Mouse (Mus musculus) adrenal gland, postnatal 25 days (tissue): ENCODE measurements around the gene Pcgf6. TPM values are rescaled to one million over a fixed set of nuclear protein-coding genes. Genes with fewer than 3 reads are reported as not detected.
A peak's percentile ranks its signal among the peaks of the same experiment; 100 is the strongest.

ENCODE experiments used
- DNase-seq: peaks from one replicate; pipeline ENCODE4 v3.0.0; 2021; ENCODE audit warnings: mixed read lengths
- long read RNA-seq: library from polyadenylated mRNA; stranded (forward); transcript quantifications from one replicate; pipeline ENCODE4 v2.0.0, GENCODE M21; 2021
- total RNA-seq: library from RNA; stranded (reverse); gene quantifications from 2 replicates; pipeline ENCODE4 v1.2.3, GENCODE M21; 2021

Gene Pcgf6
- total RNA-seq = 12.2 and 14.9 TPM in 2 replicates
- long read RNA-seq, transcript Pcgf6-201 (10 exons, 2,159 nt) = major isoform, 13 of 24 reads
- long read RNA-seq, partial matches to known transcripts = 3 of 24 reads
- long read RNA-seq, other reads (novel, unspliced or antisense) = 8 of 24 reads

DNA sequence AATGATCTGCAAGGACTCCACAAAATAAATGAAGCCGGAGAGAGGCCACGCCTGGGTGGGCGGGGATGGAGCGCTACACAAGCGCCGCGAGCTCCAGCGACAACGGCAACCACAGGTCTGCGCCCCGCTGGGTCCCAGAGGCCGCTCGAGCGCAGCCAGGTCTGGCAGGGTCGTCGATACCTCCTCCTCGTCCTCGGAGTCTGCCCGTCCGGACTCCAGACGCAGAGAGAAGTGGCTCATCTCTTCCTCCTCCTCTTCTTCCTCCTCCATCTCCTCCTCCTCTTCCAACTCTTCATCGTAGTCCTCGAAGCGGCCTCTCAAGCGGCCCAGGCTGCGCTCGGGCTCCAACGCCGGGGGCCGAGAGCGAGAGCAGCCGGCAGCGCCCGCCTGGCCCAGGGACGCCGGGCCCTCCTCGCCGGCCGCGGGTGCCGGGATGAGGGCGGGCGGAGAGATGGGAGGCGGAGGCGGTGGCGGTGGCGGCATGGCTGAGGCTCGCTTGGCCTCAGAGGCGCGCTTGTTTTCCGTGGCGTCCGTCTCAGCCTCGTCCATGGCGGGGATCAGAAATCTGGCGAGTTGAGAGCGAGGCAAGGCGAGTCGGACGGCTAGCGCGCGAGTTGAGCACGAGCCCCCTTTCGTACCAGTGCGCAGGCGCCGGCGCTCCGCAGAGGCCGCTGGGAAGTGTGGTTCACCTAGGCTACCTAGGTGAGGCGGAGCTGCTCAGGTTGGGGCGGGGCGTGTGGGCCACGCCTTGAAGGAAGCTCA is at the start of gene Pcgf6:
Gene Pcgf6, minus strand, starts transcription at position 636 of the 762 bp plus-strand sequence.
- DNase-seq = peak; percentile 79

DNA sequence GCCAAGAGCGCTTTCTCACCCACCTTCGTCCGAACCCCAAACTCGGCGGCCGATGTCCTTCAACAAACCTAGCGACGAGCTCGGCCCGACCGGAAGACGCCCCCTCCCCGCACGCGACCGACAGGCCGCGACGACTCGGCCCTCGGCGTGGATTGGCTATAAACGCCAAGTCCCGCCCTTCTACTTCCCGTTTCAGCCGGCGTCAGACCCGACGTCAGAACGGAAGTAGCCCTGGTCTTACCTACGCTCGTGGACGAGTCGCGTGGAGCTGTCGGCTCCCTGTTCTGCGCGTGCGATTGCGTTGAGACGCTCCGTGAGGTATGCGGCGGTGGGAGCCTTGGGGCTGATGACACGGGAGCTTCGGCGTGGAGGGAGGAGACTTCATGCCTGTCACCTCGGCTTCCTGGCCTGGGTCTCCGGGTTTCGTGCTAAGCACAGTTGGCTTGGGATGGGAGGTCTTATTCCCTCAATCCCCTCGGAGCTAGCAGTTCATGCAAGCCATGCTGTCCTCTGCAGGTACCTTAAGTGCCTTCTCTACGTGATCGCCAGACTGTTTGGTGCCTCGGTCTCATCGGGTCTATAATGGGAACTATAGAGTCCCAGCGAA is 39.9 kb upstream of the Pcgf6 start, which contains the start of the genes Usmg5 and Pdcd11:
Gene Usmg5, minus strand, starts transcription at position 98 of the 607 bp plus-strand sequence.
Gene Pdcd11, plus strand, starts transcription at position 219 of the 607 bp plus-strand sequence.
- DNase-seq = peak; percentile 95

DNA sequence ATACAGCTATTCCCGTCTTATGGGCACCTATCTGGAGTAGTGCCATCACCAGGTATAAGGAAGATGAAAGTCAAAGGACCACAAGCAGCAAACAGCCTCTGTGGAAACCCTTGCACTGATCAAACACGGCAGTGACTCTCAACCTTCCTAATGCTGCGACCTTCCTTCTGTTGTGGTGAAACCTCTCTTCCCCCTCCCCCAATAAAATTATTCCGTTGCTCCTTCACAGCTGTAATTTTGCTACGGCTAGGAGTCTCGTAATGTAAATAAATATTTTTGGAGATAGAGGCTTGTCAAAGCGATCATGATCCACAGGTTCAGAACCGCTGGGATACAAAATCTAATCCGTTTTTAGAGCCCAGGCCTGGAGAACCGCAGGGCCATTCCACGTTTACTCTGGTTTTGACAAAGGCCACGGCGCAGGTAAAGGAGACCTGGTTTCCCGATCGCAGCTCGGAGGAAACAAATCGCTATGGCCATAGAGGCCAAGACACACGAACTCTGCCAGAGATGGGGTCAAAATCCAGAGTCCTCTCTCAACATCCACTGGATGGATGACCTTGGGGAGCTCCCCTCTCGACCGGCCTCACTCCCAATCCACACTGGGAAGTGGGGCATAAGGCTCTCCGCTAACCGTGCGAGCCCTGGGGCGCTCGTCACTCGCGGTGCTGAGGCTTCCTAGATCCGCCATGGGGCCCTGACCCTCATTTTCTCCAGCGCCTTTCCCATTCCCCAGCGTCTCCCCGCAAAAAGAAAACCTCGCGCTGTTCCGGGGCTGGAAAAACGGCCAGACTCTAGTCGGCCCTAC is 39.2 kb upstream of the Pcgf6 start:
- DNase-seq = peak; percentile 26

DNA sequence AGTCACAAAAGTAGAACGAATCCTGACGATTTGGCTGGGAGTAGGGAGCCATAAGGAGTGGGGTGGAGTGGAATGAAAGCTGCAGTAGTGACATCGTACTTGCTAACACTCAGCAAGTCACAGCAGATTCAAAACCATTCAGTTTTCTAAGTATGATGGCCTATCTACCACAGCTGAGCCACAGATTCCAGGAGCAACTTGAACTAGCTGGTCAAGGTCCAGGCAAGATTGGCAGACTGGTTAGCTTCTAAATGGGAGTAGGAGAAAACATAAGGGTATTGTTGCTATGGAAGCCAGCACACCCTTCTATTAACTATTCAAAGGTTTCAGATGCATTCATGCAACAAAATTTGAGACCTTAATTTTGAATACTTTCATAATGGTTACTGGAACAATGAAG is 37.5 kb upstream of the Pcgf6 start:
- DNase-seq = no peak

DNA sequence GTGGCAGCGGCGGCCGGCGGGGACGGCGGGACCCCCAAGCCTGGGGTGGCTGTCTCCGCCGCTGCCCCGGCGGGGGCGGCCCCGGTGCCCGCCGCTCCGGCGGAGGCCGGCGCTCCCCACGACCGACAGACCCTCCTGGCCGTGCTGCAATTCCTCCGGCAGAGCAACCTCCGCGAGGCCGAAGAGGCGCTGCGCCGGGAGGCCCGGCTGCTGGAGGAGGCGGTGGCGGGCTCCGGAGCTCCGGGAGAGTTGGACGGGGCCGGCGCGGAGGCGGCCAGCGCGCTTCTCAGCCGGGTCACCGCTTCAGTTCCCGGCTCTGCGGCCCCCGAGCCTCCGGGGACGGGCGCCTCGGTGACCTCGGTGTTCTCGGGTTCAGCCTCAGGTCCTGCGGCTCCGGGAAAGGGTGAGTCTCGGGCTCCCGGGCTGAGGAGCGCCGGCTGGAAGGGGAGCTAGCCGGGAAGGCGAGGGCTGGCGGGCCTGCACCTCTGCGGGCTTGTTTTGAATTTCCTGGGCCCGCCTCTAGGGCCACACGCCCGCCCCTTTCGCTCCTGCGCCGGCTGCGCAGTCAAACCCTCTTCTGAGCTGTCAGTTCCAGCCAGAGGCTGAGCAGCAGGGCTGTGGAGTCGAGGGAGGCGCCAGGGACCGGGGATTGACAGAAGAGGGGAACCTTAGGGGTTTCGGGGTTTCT is 17.4 kb upstream of the Pcgf6 start:
- DNase-seq = peak; percentile 87

DNA sequence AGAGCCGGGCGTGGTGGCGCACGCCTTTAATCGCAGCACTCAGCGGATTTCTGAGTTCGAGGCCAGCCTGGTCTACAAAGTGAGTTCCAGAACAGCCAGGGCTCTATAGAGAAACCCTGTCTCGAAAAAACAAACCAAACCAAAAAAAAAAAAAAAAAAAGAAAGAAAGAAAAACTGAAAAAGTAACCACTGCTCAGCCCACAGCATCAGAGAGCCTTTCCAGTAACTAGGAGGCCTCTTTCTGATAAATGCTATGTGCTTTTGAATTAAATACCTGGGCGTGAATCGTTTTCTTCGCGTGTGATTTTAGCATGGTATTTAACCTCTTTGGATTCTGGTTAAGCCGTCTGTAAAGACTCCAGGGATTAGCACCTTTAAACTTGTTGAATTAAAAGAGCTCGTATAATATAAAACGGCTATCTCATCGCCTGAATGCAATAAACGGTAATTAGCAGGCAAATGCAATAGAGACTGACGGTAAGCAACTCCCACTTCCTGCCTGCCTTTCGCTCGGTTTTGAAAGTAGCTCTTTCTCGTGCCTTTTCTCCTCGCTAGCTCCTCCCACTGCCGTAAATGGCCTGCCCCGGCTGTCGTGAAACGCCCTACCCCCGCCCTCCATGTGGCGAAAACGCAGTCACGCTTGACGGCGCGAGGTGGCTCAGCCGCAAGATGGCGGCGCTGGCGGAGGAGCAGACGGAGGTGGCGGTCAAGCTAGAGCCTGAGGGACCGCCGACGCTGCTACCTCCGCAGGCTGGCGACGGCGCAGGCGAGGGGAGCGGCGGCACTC is 16.6 kb upstream of the Pcgf6 start, which contains the start of gene Taf5:
Gene Taf5, plus strand, starts transcription at position 651 of the 787 bp plus-strand sequence.
- DNase-seq = peak; percentile 96

DNA sequence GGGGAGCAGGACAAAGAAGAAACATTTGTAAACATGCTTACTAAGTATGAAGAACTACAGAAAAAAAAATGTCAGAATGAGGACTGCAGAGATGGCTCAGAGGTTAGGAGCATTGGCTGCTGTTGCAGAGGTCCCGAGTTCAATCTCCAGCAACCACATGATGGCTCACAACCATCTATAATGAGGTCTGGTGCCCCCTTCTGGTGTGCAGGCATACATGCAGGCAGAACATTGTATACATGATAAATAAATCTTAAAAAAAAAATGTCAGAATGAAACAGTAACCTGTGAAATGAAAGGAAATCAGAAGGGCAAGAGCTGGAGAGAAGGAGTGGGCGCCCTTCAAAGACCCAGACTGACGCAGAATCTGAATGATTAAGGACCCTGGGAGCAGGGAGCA is 15.2 kb upstream of the Pcgf6 start:
- no peak for DNase-seq

DNA sequence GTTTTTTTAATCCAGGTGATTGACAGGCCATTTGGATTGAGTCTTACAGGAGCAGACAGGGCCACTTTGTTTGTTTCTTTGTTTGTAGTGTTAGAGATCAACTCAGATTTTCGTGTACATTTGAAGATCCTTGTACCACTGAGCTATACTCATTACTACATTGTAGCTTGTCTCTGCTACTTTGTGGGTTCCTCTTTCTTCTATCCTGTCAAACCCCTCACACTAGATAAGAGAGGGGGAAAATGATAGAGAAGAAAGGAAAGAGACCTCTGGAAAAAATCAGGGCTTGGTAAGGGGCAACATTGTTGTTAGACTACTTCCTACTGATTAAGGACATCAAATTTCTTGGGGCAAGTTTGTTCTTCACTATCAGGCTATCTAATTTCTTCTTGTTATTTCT is 7.0 kb upstream of the Pcgf6 start:
- DNase-seq = no peak

DNA sequence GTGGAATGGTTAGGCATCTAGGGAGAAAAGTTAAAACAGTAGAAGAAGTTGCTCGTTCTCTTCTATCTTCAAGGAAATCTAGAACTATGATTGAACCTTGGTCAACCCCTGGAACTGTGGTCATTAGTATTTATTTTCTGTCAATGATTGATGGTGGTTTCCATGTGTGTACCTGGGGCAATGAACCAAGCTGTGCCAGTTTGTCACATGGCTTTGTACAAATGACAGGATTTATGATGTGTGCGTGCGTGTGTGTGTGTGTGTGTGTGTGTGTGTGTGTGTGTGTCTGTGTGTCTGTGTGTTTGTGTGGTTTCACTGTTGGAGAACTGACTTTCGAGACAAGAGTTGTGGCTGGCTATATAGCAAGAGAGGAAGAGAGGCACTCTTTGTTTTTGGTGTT is 2.8 kb upstream of the Pcgf6 start:
- no peak for DNase-seq

DNA sequence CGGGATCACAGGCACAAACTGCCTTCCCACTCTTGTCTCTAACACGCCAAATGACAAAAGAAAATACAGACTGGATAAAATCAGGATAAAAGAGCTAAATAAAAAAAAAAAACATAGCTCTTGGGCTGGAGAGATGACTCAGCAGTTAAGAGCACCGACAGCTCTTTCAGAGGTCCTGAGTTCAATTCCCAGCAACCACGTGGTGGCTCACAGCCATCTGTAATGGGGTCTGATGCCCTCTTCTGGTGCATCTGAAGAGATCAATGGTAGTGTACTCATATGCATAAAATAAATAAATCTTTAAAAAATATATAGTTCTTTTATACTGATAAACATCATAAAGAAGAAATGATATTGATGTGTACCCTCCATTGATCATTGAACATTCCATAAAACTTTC is 2.2 kb upstream of the Pcgf6 start:
- DNase-seq = no peak

DNA sequence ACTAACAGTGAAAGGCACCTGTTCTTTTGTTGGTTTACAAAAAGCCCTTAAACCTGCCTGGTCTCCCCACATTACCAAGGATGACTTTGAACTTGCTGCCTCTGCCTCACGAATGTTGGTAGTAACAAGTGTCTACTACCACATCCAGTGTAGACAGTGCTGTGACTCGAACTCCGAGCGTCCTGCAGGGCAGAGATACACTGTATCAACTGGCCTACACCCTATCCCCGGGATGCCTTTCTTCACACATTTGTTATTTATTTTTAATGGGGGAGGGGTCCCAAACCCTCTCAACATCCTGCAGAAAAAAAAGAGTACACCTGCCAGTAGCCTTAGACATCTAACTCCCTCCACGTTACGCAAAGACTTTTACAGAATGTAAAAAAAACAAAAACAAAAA is 866 bp downstream of the Pcgf6 start:
- no peak for DNase-seq

DNA sequence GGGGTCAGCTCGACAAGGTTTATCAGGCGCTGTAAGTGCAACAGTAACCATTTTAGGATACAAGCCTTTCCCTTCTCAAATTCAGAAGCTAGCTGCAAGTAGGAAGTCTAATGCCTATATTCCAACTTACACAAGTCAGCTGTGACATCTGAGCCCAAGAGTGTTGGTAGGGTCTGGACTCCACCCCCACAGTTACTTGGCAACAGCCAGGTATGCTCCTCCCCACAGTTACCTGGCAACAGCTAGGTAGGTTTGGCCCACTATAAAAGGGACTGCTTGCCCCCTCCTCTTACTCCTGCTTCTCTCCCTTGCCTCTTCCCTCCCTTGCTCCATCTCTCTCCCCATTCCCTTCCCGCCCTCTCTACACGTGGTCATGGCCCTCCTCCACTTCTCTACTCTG is 1.6 kb downstream of the Pcgf6 start:
- no peak for DNase-seq

DNA sequence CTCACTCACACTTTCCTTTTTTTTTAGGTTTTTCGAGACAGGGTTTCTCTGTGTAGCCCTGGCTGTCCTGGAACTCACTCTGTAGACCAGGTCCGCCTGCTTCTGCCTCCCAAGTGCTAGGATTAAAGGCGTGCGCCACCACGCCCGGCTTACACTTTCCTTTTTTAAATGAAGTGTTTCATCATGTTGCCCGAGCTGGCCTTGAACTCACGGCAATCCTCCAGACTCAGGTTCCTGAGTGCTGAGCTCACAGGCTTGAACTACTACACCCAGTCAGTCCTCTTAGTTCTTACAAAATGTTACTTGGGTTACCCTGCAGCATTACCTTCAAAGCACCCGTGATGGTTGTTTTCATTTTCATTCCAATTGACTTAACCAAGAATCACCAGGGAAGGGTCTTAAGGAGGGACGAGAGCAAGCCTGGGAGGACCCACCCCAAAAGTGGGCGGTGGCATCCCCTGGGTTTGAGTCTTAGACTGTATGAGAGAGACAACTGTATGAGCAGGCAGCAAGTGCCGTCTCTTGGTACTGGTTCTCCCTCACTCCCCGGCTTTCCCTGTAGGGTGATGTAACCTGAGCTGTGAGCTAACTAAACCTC is 3.4 kb downstream of the Pcgf6 start:
- peak; percentile 59 for DNase-seq

DNA sequence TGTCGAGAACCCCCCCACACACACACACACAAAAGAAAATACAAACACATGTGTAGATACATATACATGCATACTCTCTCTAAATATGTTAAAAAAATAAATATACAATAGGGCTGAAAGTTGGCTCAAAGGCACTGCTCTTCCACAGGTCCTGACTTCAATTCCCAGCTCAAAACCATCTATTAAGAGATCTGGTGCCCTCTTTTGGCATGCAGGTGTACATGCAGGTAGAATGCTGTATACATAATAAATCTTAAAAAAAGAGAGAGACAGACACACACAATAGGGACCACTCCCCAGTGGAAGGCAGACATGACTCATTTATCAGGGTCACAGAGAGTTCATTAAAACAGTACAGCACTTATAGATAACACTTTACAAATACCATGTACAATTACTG is 4.4 kb downstream of the Pcgf6 start:
- DNase-seq = no peak

DNA sequence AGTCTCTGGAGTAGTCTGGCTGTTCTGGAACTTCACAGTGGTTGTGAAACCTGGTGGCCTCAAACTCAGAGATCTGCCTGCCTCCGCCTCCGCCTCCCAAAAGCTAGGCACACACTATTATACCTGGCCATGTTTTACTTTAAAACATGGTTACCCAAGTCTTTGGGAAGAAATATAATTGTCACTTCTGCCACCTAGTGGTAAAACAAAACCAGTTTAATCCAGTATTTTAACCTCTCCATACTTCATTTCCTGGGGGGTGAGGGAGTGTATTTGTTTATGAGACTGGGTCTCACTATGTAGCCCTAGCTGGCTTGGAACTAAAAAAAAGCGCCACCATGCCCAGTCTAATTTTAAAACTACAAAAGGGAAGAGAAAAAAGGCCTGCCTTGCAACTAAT is 7.1 kb downstream of the Pcgf6 start:
- DNase-seq = no peak

DNA sequence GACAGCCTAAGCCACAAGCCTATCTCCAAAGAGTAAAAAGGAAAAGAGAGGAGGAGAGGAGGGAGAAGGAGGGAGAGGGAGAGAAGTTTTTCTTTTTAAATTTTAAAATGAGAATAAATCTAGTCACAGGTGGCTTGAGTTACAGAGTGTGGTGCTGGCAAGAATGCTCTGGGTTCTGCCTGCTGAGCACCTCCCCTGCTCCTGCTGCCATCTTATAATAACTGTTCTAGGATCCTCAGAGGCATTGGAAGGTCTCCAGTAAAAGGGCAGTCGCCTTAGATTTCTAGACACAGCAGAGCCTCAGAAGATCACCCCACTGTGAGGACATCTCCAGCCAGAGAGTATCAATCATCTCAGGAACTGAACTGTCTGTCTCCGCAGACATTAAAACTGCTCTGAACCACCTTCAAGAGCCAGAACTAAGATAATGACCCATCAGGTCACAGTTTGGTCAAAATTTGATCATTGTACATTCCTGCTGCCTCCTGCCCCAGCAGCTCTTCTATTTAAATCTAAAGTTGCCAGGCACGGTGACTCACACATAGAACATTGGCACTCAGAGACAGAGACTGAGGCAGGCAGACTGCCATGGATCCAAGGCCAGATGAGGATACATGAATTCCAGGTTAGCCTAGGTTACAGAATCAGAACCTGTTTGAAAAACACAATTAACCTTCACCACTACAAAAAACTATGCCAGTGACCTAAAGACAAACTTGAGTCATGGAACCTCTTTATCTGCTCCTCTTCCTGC is 9.8 kb downstream of the Pcgf6 start:
- peak; percentile 43 for DNase-seq

DNA sequence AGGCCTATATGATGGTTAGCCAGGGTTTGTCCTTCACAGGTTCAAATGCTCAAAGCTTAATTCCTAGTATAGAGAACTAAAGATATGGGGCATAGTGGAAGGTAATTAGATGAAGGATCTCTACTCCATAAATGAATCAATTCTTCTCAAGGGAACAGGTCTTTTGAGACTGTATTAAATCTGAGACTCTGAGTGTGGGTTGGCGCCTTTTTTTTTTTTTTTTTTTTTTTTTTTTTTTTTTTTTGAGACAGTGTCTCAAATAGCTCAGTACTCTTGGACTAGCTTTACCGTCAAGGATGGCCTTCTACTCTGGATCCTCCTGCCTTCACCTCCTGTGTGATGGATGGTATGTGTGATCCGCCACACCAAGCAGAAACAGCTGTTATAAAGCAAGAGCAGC is 14.1 kb downstream of the Pcgf6 start:
- no peak for DNase-seq

DNA sequence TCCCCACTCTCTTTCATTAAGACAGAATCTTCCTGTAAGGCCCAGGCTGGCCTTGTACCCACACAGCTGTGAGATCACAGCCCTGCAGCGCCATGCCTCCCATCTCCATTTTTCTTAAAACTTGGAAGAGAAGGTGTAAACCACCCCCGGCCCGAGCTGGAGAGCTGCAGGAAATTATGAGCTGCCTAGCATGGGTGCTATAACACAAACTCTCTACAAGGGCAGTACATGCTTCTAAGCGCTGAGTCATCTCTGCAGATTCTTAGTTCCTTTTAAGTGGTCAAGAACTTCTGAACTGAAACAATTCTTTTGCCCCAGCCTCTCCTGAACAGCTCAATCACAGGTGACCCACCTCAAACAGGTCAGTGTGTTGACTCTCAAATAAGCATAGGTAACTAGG is 15.8 kb downstream of the Pcgf6 start:
- DNase-seq = no peak

DNA sequence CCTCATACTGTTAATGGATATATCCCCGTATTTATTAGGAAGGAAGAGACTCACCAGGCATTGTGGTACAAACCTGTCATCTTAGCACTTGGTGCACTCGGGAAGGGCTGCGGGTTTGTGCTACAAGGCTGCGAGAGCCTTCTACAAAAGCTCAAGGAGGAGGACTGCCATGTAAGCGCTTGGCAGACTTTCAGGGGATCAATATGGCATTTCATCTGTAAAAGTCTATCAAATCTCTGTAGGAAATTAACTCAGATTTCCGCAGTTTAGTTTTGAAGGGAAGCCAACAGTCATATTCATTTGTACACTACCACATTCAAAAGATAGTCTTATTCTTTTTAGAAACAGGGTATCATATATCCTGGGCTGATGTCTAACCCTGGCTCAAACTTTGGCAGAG is 18.9 kb downstream of the Pcgf6 start:
- DNase-seq = no peak

DNA sequence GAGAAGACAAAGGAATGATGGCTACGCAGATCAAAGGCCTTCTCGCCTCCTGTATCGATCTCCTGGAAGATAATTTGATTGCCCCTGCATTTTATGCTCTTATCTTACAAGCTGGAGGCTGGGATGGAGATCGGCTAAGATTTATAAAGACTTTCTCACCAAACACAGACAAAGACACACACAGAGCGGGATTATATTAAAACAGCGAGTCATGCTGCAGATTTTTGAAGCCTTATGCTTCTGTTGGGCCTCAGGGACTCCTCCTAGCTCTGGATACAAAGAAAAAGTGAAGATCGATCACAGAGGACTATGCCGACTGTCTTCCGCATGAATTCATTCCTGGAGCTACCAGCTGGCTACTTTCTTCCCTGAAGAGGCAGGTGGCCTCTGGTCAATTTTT is 20.9 kb downstream of the Pcgf6 start:
- DNase-seq = no peak
